Mouse (Mus musculus): ENCODE measurements around the gene Zfp414. TPM values are rescaled to one million over a fixed set of nuclear protein-coding genes. Genes with fewer than 3 reads are reported as not detected.
A peak's percentile ranks its signal among the peaks of the same experiment; 100 is the strongest.

Zfp414 gene
- polyA plus RNA-seq, 1 experiment from 2014 or later: 23.2 TPM

- peak overlapping the region; percentile 82 for H3K9ac ChIP-seq
- peak overlapping the region; percentile 96 for H3K27ac ChIP-seq
- no peaks in the 10 kb centered on the region for H3K27me3 ChIP-seq (replicated peaks)
- no peaks in the 10 kb centered on the region for H3K9me3 ChIP-seq (replicated peaks)
- H3K4me2 ChIP-seq: peak overlapping the region; percentile 87
- H3K36me3 ChIP-seq: peaks cover 36% of the 10 kb centered on the region
- peak overlapping the region; percentile 72 for H3K4me3 ChIP-seq
- peak; percentile 71 for ATAC-seq
- H3K4me1 ChIP-seq: peaks cover 30% of the 10 kb centered on the region
- 52% methylated on average over 12 of the region's 12 CpGs for WGBS (ENCODE audit: insufficient replicate concordance)
Observed at GRCm38 (mm10) chr17:33629487-33630125, 716 bp downstream of the Zfp414 start.

GRCm38 (mm10) chr17:33630171-33630895 lies 1.4 kb downstream of the Zfp414 start:
- peak overlapping the region; percentile 96 for H3K27ac ChIP-seq

DNA sequence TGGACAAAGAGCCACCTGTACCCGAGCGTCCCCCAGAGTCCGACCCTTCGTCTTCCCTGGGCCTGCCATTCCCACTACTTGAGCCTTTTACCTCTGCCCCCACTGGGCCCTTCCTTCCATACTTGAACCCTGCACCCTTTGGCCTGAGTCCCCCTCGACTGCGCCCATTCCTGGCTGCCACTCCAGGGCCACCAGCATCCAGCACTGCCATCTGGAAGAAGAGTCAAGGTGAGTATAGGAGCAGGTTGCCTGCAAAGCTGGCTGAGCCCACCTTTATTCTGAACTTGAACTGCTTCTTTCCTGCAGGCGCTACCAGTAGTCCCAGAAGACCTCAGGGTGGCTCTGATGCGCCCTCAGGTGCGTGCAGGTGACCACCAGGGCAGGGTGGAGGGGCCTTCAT lies 2.3 kb downstream of the Zfp414 start:
- Histone ChIP-seq H3K4me1 (peaks cover 30% of the 10 kb centered on the region), H3K27me3 (replicated peaks) (no peaks in the 10 kb centered on the region), H3K9me3 (replicated peaks) (no peaks in the 10 kb centered on the region), H3K4me2 (no peak overlapping the region), H3K27ac (no peak overlapping the region), H3K9ac (no peak overlapping the region), H3K36me3 (peaks cover 37% of the 10 kb centered on the region), H3K4me3 (no peak overlapping the region)
- WGBS (ENCODE audit: insufficient replicate concordance): 93% methylated on average over 9 of the region's 9 CpGs
- ATAC-seq: no peak

More at GRCm38 (mm10) chr17:33630171-33630895, 1.4 kb downstream of the Zfp414 start:
- peaks cover 30% of the 10 kb centered on the region for H3K4me1 ChIP-seq
- 86% methylated on average over 13 of the region's 13 CpGs for WGBS (ENCODE audit: insufficient replicate concordance)
- no peaks in the 10 kb centered on the region for H3K9me3 ChIP-seq (replicated peaks)
- peak overlapping the region; percentile 87 for H3K4me2 ChIP-seq
- H3K4me3 ChIP-seq: peak overlapping the region; percentile 72
- H3K9ac ChIP-seq: peak overlapping the region; percentile 82
- peaks cover 37% of the 10 kb centered on the region for H3K36me3 ChIP-seq
- H3K27me3 ChIP-seq (replicated peaks): no peaks in the 10 kb centered on the region
- ATAC-seq: no peak

DNA sequence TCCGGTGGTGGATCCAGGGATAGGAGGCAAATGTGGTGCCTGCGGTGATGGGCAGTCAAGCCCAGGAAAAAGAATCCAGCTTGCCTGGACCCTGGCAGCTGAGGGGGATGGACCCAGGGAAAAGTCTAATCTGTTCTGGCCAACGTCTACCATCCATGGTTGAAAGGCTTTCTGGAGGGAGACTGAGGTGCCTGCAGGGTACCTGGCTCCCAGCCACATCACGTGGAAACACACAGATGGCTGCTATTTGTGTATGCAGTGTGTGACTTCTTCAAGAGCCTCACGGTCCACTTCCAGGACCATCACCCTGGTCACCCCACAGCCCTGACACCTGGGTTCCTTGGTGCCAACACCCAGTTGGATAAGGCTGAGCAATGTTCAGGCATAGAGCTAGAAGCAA lies 2.9 kb downstream of the Zfp414 start:
- no peaks in the 10 kb centered on the region for H3K27me3 ChIP-seq (replicated peaks)
- no peak overlapping the region for H3K4me2 ChIP-seq
- ATAC-seq: no peak
- peaks cover 30% of the 10 kb centered on the region for H3K4me1 ChIP-seq
- no peaks in the 10 kb centered on the region for H3K9me3 ChIP-seq (replicated peaks)
- 85% methylated on average over 5 of the region's 5 CpGs for WGBS (ENCODE audit: insufficient replicate concordance)
- H3K36me3 ChIP-seq: peaks cover 37% of the 10 kb centered on the region
- H3K4me3 ChIP-seq: no peak overlapping the region
- no peak overlapping the region for H3K9ac ChIP-seq
- no peak overlapping the region for H3K27ac ChIP-seq

- Histone ChIP-seq H3K27ac (no peak overlapping the region), H3K4me1 (peaks cover 30% of the 10 kb centered on the region), H3K9ac (no peak overlapping the region), H3K4me2 (no peak overlapping the region), H3K4me3 (no peak overlapping the region), H3K9me3 (replicated peaks) (no peaks in the 10 kb centered on the region), H3K36me3 (peaks cover 23% of the 10 kb centered on the region), H3K27me3 (replicated peaks) (no peaks in the 10 kb centered on the region)
- ATAC-seq: no peak
- WGBS (ENCODE audit: insufficient replicate concordance): 90% methylated on average over 2 of the region's 2 CpGs
Observed at GRCm38 (mm10) chr17:33637038-33637437, 8.1 kb downstream of the Zfp414 start.

DNA sequence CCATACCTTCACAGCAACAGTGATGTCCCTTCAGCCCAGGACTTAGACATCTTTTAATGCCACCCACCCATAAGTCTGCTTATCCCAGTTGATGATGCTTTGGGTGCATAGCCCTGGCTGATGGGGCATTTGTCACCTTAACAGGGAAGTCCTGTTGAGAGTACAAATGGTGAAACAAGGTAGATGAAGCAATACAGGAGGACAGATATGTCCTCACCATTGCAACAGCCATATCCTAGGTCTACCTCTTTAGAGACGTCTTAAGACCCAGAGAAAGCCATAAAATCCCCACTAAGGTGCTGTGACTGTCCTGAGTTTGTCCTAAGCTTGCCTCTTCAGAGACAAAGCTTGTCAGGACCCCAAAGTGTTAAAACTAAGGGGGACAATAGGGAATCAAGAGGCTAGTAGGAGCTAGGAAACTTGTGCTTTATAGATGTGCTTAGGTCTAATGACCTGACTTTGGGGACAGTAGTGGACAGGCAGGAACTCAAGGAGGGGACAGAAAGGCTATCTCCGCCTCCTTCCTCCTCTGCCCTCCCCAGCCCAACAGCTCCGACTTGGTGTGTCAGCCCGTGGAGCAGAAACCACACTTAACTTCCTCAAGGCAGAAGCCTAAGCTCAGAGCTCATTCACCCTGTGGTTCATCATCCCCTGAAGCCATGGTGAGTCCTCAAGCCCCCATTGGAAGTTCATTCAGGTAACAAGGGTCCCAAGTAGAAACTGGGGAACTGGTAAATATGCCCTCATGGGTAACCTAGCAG lies 8.8 kb downstream of the Zfp414 start, which contains the start of gene Pram1:
TSS of gene Pram1 (plus strand) at position 541 of the 761 bp plus-strand sequence.
- ATAC-seq: no peak
- Histone ChIP-seq H3K4me3 (no peak within 1 kb of the TSS), H3K27ac (no peak within 1 kb of the TSS), H3K9ac (no peak within 1 kb of the TSS), H3K4me1 (peaks cover 30% of the 10 kb centered on the region), H3K36me3 (peaks cover 24% of the 10 kb centered on the region), H3K27me3 (replicated peaks) (no peaks in the 10 kb centered on the region), H3K9me3 (replicated peaks) (no peaks in the 10 kb centered on the region), H3K4me2 (no peak within 1 kb of the TSS)
- WGBS (ENCODE audit: insufficient replicate concordance): 38% methylated on average over 4 of the region's 4 CpGs

DNA sequence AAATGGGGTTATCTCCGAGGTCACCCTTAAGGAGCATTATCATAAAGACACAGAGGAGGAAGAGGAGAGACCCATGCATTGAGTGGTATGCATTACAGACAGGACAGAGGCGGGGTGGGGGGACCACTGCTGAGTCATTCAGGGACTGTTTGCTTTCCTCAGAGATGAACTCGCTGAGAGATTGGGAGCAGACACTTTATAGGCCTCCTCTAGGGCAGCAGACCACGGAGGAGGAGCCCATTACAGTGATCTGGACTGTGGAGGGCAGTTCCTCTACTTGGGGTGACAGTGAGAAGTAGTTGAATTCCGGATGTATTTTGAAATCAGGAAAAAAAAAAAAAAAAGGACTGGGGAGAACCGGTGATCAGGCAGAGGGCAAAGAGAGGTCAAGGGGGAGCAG lies 10.9 kb downstream of the Zfp414 start:
- Histone ChIP-seq H3K4me1 (peaks cover 30% of the 10 kb centered on the region), H3K36me3 (peaks cover 33% of the 10 kb centered on the region), H3K9me3 (replicated peaks) (no peaks in the 10 kb centered on the region), H3K9ac (no peak overlapping the region), H3K27me3 (replicated peaks) (no peaks in the 10 kb centered on the region), H3K27ac (0 out of 2 replicates have a peak overlapping the region, but pooled peaks have one; percentile 6), H3K4me2 (no peak overlapping the region), H3K4me3 (no peak overlapping the region)
- peak; percentile 60 for ATAC-seq
- 17% methylated on average over 6 of the region's 6 CpGs for WGBS (ENCODE audit: insufficient replicate concordance)

DNA sequence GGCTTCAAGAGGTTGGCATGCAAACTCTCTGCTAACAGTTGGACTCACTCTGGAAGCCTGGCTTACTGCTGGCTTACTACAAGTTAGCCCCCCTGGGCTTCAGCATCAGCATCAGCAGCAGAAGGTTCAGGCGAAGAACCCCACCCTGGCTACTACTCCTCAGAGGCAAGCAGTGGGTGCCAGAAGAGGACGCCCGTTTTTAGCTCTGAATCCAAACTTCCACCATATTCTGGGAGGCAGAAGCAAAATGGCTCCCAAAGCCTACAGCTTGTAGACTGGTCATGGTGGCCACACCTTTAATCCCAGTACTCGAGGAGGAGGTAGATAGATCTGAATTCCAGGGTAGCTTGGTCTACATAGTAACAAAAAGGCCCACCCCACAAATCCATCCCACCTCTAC lies 15.2 kb downstream of the Zfp414 start:
- no peak overlapping the region for H3K4me2 ChIP-seq
- WGBS (ENCODE audit: insufficient replicate concordance): 90% methylated on average over 4 of the region's 4 CpGs
- H3K9me3 ChIP-seq (replicated peaks): no peaks in the 10 kb centered on the region
- H3K4me1 ChIP-seq: peaks cover 26% of the 10 kb centered on the region
- peaks cover 76% of the 10 kb centered on the region for H3K36me3 ChIP-seq
- H3K27me3 ChIP-seq (replicated peaks): no peaks in the 10 kb centered on the region
- H3K27ac ChIP-seq: no peak overlapping the region
- ATAC-seq: no peak
- no peak overlapping the region for H3K4me3 ChIP-seq
- no peak overlapping the region for H3K9ac ChIP-seq

- H3K36me3 ChIP-seq: peaks cover 86% of the 10 kb centered on the region
- no peak overlapping the region for H3K4me2 ChIP-seq
- H3K27ac ChIP-seq: no peak overlapping the region
- H3K27me3 ChIP-seq (replicated peaks): no peaks in the 10 kb centered on the region
- no peak overlapping the region for H3K9ac ChIP-seq
- WGBS (ENCODE audit: insufficient replicate concordance): 83% methylated on average over 8 of the region's 8 CpGs
- peaks cover 17% of the 10 kb centered on the region for H3K4me1 ChIP-seq
- H3K4me3 ChIP-seq: no peak overlapping the region
- no peaks in the 10 kb centered on the region for H3K9me3 ChIP-seq (replicated peaks)
- no peak for ATAC-seq
Observed at GRCm38 (mm10) chr17:33645073-33645472, 16.2 kb downstream of the Zfp414 start.

- no peaks in the 10 kb centered on the region for H3K9me3 ChIP-seq (replicated peaks)
- no peaks in the 10 kb centered on the region for H3K4me1 ChIP-seq
- no peaks in the 10 kb centered on the region for H3K27me3 ChIP-seq (replicated peaks)
- peak; percentile 58 for ATAC-seq
- H3K36me3 ChIP-seq: peaks cover 99% of the 10 kb centered on the region
- no peak overlapping the region for H3K4me3 ChIP-seq
- H3K9ac ChIP-seq: no peak overlapping the region
- H3K27ac ChIP-seq: no peak overlapping the region
- no peak overlapping the region for H3K4me2 ChIP-seq
- 95% methylated on average over 34 of the region's 34 CpGs for WGBS (ENCODE audit: insufficient replicate concordance)
Observed at GRCm38 (mm10) chr17:33649781-33650475, 21.0 kb downstream of the Zfp414 start.

DNA sequence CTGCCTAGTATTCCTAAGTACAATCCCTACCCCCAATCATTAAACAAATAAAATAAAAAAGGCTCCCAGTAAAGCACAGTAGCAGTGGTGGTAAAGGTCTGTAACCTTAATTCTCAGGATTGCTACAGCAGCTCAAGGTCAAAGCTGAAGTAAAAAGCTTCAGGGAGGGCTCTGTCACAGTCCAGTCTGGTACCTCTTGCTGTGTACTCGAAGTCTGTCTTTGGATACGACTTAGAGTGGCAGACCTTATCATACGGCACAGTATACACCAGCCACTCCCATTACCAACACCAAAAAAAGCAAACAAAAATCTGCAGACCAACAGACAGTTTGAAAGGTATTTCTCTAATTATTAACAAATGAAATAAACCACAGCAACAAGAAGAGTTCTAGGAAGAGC lies 37.9 kb downstream of the Zfp414 start:
- ATAC-seq: peak; percentile 85
- Histone ChIP-seq H3K4me3 (no peak overlapping the region), H3K9ac (no peak overlapping the region)

More for the DNA sequence above, 37.9 kb downstream of the Zfp414 start:
- WGBS (ENCODE audit: insufficient replicate concordance): 14% methylated on average over 3 of the region's 3 CpGs
- 0 out of 2 replicates have a peak overlapping the region, but pooled peaks have one; percentile 16 for H3K4me2 ChIP-seq
- H3K36me3 ChIP-seq: peaks cover 83% of the 10 kb centered on the region
- H3K27ac ChIP-seq: peak overlapping the region; percentile 45
- H3K4me1 ChIP-seq: peaks cover 39% of the 10 kb centered on the region
- H3K27me3 ChIP-seq (replicated peaks): no peaks in the 10 kb centered on the region
- H3K9me3 ChIP-seq (replicated peaks): no peaks in the 10 kb centered on the region
